Mouse (Mus musculus): ENCODE data around the gene Ifi206. TPM values are rescaled to one million over a fixed set of nuclear protein-coding genes. Genes with fewer than 3 reads are reported as not detected.
"Not testable (repeated sequence)": the region's sequence is repeated elsewhere in the genome, so short reads cannot be mapped to it uniquely, and the experiment has no call there.

The Ifi206 gene
- total RNA-seq (2017), result 52.5 and 53.9 TPM in 2 replicates

DNA sequence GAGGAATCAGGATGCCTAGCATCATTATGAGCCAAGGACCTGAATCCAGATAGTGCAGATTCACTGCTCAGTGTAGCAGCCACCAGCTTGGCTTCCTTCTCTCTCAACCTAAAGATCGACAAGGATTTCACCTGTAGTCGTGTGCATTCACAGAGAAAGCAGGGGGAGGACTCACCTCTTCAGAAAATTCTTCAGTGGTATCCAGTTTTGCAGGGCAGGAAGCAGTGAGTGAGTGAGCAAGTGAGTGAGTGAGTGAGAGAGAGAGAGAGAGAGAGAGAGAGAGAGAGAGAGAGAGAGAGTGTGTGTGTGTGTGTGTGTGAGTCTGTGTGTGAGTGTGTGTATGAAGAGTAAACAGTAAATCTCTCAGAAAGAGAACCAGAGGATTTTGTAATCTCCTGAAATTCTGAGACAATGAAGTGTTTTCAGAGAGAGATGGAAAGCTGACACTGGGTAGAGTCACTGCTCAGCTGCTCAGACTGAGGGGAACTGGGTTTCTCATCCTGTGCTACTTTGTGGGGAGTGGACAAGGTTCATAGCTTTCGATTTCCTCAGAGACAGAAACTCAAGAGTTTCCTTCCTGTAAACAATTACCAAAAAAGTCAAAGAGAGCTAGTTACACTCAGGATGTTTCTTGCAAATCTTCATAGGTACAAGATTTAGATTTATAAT lies at the start of gene Ifi206:
Gene Ifi206, minus strand, starts transcription at position 230 of the 669 bp plus-strand sequence.
- peak; percentile 82 for ATAC-seq (ENCODE audit: extremely low read depth, insufficient number of reproducible peaks, low FRiP score, poor library complexity, severe bottlenecking)

DNA sequence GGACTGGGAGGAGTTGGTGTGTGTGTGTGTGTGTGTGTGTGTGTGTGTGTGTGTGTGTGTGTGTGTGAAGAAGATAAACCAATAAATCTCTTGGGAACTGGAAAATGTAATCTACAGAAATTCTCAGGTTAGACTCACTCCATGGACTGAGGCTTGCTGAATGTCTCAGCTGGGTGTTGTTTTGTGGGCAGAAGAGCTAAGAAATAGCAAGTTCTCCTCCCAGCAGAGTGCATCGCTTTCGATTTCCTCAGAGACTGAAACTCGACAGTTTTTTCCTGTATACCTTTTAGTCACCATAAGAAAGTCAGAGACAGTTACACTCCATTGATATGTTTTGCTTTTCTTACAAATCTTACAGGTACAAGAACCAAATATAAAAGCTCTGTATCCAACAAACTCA lies 45.0 kb upstream of the Ifi206 start, which contains the start of gene Ifi214:
Gene Ifi214, minus strand, starts transcription at position 167 of the 400 bp plus-strand sequence.
- ATAC-seq (ENCODE audit: extremely low read depth, insufficient number of reproducible peaks, low FRiP score, poor library complexity, severe bottlenecking), result peak; percentile 67

DNA sequence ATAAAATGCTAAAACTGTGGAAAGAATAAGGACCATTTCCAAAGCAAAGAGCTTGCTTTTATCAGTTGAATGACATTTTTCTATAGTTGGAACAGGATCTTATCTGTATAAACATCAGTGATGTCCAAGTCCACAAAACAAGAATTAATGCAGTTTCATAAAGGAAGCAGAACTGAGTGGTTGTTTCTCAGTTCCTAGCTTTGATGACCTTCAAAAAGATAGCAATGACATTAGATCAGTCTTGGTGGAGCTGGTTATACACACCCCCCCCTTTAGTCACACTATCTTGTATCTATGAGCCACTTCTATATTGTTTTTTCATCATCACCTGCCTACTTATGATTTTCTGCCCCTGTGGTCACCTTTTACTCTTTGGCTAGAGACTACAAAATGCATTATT lies 30.6 kb upstream of the Ifi206 start:
- ATAC-seq (ENCODE audit: extremely low read depth, insufficient number of reproducible peaks, low FRiP score, poor library complexity, severe bottlenecking), result peak; percentile 55; the same call in 1 of the 2 replicates

DNA sequence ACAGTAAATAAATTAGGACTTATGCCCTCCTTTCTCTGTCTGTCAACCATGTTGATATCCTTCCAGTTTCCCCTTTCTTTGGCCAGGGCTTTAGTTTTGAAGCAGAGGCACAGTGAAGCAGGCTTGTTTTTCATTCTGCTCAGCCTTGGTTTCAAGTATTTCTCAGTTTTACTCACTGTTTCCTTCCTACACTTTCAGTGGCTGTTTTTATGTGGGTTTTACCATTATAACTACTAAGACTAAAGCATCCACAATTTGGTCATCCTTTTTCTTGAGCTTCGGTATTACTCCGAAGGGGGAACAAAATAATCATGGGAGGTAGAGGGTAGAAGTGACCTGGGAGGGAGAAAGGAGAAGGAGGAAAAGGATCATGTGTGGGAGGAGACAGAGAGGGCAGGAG lies 19.8 kb upstream of the Ifi206 start:
- ATAC-seq (ENCODE audit: extremely low read depth, insufficient number of reproducible peaks, low FRiP score, poor library complexity, severe bottlenecking), result not testable (repeated sequence)

DNA sequence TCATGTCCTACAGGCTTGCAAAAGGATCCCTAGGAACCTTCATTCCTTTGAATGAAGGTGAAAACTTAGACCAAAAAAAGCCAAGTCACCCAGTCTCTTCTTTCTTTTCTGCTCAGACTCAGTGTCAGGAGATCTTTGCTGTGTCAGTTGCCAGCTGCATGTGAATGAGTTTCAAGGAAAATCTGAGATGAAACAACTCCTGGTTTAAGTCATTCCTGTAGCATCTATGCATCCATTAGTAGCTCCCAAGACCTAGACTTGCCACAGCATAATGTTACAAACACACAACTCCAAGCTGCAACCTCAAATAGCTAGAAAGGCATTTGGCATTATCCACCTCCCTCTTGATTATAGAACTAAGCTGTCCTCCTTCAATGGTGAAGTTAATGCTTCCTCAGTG lies 642 bp upstream of the Ifi206 start:
- ATAC-seq (ENCODE audit: extremely low read depth, insufficient number of reproducible peaks, low FRiP score, poor library complexity, severe bottlenecking), result not testable (repeated sequence)

DNA sequence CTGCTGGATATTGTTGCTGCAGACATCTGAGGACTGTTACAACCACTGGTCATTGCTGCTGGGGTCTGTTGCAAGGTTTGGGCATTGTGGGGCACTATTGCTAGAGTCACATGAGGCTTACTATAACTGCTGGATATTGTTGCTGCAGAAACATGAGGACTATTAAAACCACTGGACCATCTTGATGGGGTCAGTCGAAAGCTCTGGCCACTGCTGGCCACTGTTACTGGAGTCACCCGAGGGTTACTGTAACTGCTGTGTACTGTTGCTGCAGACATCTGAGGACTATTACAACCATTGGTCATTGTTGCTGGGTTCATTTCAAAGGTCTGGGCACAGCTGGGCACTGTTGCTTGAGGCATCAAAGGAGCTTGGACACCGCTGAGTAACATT lies 9.7 kb downstream of the Ifi206 start:
- not testable (repeated sequence) for ATAC-seq (ENCODE audit: extremely low read depth, insufficient number of reproducible peaks, low FRiP score, poor library complexity, severe bottlenecking)

DNA sequence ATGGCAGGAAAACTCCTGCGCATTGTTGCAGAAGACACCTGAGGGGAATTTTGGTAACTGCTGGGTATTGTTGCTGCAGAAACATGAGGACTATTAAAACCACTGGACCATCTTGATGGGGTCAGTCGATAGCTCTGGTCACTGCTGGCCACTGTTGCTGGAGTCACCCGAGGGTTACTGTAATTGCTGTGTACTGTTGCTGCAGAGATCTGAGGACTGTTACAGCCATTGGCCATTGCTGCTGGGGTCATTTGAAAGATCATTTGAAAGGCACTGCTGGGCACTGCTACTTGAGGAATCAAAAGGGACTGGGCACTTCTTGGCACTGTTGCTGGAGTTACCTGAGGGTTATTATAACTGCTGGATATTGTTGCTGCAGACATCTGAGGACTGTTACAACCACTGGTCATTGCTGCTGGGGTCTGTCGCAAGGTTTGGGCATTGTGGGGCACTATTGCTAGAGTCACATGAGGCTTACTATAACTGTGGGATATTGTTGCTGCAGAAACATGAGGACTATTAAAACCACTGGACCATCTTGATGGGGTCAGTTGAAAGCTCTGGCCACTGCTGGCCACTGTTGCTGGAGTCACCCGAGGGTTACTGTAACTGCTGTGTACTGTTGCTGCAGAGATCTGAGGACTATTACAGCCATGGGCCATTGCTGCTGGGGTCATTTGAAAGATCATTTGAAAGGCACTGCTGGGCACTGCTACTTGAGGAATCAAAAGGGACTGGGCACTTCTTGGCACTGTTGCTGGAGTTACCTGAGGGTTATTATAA lies 10.3 kb downstream of the Ifi206 start:
- not testable (repeated sequence) for ATAC-seq (ENCODE audit: extremely low read depth, insufficient number of reproducible peaks, low FRiP score, poor library complexity, severe bottlenecking)

DNA sequence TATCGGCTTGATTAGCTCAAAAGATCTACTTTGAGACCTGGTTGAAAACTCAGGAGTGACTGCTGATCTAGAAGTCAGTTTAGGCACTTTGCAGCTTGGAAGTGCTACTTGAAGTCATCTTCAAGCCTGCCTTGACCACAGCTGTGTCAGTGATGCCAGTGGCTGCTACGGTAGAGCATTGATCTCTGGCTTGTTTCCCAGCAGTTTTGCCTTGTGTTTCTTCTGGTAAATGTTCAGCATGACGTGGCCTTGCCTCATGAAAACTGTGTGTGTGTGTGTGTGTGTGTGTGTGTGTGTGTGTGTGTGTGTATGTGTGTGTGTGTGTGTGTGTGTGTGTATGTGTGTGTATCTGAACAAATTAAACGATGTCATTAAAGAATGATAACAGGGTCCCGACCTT lies 34.1 kb downstream of the Ifi206 start:
- ATAC-seq (ENCODE audit: extremely low read depth, insufficient number of reproducible peaks, low FRiP score, poor library complexity, severe bottlenecking), result no peak

DNA sequence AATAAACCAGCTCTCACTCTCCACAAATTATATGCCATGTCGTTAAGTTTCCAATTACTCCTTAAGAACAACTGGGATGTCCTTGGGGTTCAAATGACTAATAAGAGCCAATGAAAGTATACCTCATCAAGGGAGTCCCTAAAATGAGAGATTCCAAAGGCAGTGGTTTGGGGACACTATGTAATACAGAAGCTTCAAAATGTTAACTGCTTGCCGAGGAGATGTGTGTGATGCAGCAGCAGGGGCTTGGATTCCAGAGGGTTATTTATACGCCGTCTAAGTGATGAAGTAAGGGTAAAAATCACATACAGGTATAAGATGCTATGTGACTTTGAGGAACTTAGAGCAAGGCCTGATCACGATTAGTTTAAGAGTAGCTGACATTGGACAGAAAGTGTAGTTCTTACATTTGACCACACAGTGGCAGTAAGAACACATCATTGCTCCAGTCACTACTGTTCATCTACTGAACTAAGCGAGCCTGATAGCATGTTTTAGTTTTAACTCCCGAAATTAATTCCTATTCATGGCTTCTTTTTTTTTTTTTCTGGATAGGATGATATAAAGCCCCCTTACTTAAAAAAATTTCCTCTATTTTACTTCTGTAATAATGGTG lies 34.6 kb downstream of the Ifi206 start:
- ATAC-seq (ENCODE audit: extremely low read depth, insufficient number of reproducible peaks, low FRiP score, poor library complexity, severe bottlenecking), result peak; percentile 93

DNA sequence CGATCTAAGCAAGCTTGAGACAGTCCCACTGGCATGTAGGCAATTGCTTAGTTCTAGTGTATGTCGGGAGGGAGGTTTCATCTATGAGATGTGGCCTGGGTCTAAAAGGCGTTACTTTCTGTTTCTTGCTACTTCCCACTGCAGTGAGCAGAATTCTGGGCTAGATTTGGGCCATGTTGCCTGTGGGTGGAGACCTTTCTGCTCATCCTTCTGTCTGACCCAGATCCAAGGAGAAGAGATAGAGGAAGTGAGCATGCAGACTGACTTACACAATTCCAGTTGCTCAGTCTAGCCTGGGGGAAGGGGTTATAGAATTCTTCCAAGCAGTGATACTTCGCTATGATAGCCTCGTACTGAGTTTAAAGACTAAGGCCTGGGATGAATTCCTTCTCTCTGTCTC lies 39.2 kb downstream of the Ifi206 start:
- ATAC-seq (ENCODE audit: extremely low read depth, insufficient number of reproducible peaks, low FRiP score, poor library complexity, severe bottlenecking), result peak; percentile 40; the same call in 1 of the 2 replicates

DNA sequence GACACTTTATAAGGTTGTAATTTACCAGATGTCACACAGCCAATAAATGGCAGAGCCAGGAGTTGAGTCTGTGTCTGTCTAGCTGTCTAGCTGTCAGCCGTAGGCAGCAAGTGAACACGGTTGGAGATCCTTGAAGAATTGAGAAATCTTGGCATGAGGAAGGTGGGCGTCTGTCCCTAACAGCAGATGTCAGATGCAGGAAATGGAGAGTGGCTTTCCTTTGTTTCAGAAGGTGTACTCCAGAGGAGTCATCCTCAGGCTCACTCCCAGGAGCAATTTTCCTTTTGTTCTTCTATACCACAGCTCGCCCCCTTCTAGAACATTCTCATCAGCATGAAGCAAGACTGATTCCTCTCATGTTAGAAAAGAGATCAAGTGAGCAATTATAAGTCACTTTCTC lies 40.2 kb downstream of the Ifi206 start:
- no peak for ATAC-seq (ENCODE audit: extremely low read depth, insufficient number of reproducible peaks, low FRiP score, poor library complexity, severe bottlenecking)

DNA sequence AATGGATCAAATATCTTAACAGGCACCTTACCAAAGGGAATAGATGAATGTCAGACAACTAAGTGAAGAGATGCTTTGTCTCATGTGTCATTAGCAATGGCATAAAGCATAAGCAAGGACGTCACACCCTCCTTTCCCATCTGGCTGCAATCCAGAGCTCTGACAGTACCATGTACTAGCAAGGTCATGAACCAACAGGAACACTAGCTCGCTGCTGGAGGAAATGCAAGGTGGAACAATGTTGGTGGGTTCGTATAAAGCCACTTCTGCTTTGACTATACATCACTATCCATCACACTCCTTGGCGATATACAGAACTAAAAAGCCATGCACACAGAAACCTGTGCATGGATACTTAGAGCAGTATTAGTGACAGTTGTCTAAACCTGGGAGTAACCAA lies 43.8 kb downstream of the Ifi206 start:
- peak; percentile 42; the same call in 1 of the 2 replicates for ATAC-seq (ENCODE audit: extremely low read depth, insufficient number of reproducible peaks, low FRiP score, poor library complexity, severe bottlenecking)

DNA sequence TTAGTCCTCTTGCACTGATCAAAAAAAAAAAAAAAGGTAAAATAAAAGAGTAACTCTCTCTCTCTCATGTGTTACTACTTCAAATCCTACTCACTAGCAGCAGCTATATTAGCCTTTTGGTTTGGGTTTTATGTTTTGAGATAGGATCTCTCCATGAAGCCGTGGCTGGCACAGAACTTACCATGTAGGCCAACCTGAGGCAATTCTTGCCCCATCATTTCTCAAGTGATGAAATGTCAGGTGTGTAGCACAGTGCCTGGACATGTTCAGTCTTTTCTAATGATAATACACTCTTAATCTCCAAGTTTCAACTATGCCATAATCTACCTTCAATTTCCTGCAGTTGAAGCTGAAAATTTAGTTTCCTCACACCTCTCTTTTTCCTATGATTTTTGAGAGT lies 47.8 kb downstream of the Ifi206 start:
- no peak for ATAC-seq (ENCODE audit: extremely low read depth, insufficient number of reproducible peaks, low FRiP score, poor library complexity, severe bottlenecking)

DNA sequence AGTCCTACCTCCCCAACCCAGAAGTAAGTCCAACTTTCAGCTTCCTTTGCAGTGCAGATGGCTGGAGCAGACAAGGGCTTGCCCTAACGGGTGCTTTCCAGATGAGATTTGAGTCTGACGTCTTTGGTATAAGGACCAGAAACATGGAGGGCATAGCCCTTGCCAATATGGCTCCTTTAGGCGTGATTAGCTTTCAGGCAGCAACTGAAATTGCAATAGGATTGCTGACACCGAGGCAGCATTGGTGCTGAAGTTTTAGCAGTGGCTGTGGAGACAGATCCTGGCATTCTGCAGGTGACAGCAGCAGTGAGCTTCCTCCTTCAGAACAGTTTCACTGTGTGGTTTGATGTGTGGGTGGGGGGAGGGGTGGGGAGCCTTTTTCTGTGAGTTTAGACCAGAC lies 49.6 kb downstream of the Ifi206 start:
- ATAC-seq (ENCODE audit: extremely low read depth, insufficient number of reproducible peaks, low FRiP score, poor library complexity, severe bottlenecking), result peak; percentile 84

DNA sequence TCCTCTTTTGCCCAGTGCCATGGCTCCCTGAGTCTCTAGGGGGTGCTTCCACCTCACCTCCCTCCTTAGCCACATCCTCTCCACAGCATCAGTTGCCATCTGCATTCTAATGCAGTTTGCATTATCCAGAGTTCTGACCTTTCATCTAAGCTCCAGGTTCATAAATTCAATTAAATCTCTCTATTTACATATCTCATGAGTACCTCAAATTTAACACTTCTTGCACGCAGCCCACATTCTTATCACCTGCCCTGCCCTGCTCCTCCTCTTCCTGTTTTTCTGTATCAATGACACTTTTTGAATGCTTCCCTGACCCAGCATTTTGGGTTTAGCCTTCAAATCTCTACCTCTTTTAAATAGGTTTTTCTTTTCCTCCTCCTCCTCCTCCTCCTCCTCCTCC lies 50.2 kb downstream of the Ifi206 start:
- ATAC-seq (ENCODE audit: extremely low read depth, insufficient number of reproducible peaks, low FRiP score, poor library complexity, severe bottlenecking), result peak; percentile 20; the same call in 1 of the 2 replicates

DNA sequence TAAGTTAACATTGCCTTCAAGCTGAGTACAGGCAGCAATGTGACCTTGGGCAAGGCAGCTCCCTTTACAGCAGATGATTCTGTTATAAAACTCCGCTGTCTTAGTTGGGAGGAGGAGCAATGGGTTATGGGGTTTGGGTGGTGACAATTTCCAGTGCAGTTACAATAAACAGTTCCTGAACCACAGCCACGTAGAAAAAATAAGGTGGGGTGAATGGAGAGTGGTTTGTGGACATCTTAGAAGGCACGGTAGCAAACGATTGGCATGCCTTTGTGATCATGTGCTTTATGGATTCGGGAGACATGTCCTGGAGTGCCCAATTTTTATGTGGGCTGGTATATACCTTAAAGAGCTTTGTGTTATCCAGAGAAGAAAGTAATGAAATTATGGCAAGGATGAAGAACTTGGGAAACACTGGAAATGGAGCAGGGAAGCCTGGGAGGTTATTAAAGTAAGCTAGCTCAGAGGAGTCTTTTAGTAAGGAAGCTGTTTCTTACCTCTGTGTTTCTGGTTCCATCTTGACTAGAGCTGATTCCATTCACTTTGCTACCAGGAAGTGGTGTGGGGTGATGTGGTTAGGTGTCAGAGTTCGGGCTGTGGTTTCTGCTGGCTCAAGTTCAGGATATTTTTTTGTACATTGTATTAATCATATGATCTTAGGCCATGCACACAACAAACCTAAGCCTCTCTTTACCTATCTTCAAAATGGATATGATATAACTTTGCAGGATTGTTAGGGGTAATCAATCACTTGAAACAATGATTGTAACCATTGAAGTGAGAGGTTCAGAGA lies 53.5 kb downstream of the Ifi206 start:
- ATAC-seq (ENCODE audit: extremely low read depth, insufficient number of reproducible peaks, low FRiP score, poor library complexity, severe bottlenecking), result peak; percentile 49

DNA sequence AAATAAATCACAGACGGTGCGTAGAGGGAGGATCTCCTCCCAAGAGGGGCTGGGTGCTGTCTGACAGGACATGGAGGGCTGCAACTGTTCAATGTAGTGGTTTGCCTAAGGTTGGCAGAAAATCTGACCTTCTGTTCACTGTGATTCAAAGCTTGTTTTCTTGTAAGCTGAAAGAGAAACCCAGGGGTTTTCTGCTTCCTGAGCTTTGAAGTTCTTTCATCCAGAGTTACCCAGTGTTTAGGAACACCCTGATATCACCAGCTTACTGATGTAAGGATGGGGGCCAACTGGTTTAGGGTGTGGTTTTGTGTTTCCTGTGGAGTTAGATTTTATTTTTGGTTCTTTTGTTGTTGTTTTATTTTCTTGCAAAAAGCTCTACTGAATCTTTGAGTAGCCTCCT lies 58.4 kb downstream of the Ifi206 start:
- ATAC-seq (ENCODE audit: extremely low read depth, insufficient number of reproducible peaks, low FRiP score, poor library complexity, severe bottlenecking), result 0 out of 2 replicates have a peak, but pooled peaks have one; percentile 13

DNA sequence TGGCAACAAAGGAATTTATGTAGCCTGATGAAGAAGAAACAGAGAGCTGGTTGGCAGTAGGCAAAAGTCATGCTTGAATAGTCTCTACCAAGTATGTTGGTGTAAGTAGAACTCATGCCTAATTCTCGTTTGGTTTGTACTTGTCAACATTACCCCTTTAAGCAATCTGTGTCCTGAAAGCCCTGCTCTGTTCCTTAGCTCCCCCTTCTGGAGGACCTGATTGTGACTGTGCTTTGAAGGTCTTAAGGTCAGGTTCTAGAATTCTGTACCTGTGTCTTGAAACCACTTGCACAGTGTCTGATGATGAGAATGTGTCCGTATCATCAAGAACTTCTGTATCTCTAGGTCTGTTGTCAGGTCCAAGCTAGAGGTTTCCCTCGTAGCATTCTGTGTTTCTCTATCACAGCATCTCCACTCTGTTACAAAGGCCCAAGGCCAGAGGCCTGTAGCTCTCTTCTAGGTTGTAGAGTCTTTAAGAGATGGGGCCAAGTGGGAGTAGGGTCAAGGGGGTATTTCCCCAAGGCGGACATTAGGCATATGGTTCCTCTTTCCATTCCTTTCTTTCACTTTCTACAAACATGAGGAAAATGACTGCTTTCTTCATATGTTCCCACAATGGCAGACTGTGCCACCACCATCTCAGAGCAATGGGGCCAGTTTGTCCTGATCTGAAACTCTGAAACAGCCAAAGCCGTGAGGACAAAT lies 60.7 kb downstream of the Ifi206 start:
- ATAC-seq (ENCODE audit: extremely low read depth, insufficient number of reproducible peaks, low FRiP score, poor library complexity, severe bottlenecking), result peak; percentile 70; the same call in 1 of the 2 replicates

All from neutrophil, adult 5-6 weeks (primary cell).